Mouse (Mus musculus): ENCODE measurements around the gene Ddn. TPM values are rescaled to one million over a fixed set of nuclear protein-coding genes. Genes with fewer than 3 reads are reported as not detected.

Ddn gene
- total RNA-seq, 1 experiment, result 0.22 TPM

DNA sequence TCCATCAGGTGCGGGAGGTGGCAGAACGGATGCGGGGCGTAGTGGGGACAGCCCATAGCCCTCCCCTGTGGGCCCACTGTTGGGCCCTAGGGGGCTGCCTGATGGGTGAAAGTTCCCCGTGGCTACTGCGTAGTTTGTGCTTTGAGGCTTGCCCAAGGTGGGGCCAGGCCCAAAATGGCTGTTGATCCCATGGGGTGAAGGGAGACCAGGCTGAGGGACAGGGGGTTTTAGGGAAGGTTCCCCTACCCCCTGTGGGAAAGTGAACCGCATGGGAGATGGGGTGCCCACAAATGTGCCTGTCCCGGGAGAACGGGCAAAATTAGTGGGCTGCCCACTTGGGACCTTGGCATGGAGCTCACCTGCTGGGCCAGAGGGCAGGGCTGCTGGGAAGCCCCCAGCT lies 42.8 kb upstream of the Ddn start:
- H3K9ac ChIP-seq (ENCODE audit: insufficient read depth, low read depth, low read length, poor library complexity, severe bottlenecking), result no peak overlapping the region
- in situ Hi-C loops (cut with MboI; ENCODE audit: low sequenced_read_pairs in 2 of 2, unreplicated experiment in 2 of 2), result no loop called here
- no peaks in the 10 kb centered on the region for H3K9me3 ChIP-seq (ENCODE audit: control insufficient read depth, insufficient read depth, low read depth, low read length)
- no peak overlapping the region for H3K27ac ChIP-seq (ENCODE audit: insufficient read depth, low read depth, low read length, poor library complexity, severe bottlenecking)
- H3K4me3 ChIP-seq (ENCODE audit: insufficient read depth in 1 of 2, low read depth in 1 of 2, low read length in 2 of 2, poor library complexity in 1 of 2, severe bottlenecking in 1 of 2), result no peak overlapping the region
- TF ChIP-seq MAFK (IDR thresholded peaks at IDR 0.05; ENCODE audit: insufficient read depth, low read depth, low read length), result no peak
- TF ChIP-seq ZC3H11A (IDR thresholded peaks at IDR 0.05; ENCODE audit: borderline replicate concordance, low read depth, low read length), result no peak
- TF ChIP-seq ZNF384 (IDR thresholded peaks at IDR 0.05; ENCODE audit: low read depth, low read length), result no peak
- TF ChIP-seq CHD2 (IDR thresholded peaks at IDR 0.05; ENCODE audit: low read depth, low read length), result no peak
- TF ChIP-seq HCFC1 (IDR thresholded peaks at IDR 0.05; ENCODE audit: borderline replicate concordance, insufficient read depth, low read length), result no peak
- peaks cover 92% of the 10 kb centered on the region for H3K36me3 ChIP-seq (ENCODE audit: control insufficient read depth, insufficient read depth, low read length, poor library complexity, severe bottlenecking)
- DNase-seq (ENCODE audit: low read depth, low spot score), result no peak
- H3K4me1 ChIP-seq (ENCODE audit: control insufficient read depth in 2 of 2, insufficient read depth in 2 of 2, low read length in 2 of 2, poor library complexity in 1 of 2), result no peaks in the 10 kb centered on the region; a peak in 1 of 4 replicates

DNA sequence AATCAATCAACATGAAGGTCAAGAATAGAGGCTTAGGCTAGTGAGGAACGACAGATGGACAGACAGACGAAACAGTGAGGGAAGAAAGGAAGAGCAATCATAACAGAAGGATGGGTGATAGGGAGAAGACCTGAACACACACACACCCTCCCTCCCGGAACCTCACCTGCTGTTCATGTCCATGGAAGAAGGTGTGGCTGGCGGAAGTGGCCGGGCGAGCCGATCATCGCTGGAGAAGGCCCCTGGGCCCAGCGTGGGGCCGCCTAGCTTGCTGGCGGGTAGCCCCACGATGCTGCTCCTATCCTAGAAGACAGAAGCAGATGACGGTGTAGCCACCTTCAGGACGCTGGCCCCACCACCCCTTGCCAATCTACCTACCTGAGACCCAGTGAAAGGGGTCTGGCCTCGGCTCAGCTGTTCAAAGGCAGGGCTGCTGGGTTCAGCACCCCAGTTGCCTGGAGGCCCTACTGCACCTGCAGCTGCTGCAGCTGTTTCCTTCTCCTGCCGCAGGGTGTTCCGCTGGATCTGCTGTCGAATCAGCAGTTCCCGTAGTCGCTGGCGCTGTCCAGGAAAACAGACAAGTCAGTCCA lies 42.0 kb upstream of the Ddn start:
- Histone ChIP-seq H3K9ac (ENCODE audit: insufficient read depth, low read depth, low read length, poor library complexity, severe bottlenecking) (no peak overlapping the region), H3K4me3 (ENCODE audit: insufficient read depth in 1 of 2, low read depth in 1 of 2, low read length in 2 of 2, poor library complexity in 1 of 2, severe bottlenecking in 1 of 2) (no peak overlapping the region), H3K9me3 (ENCODE audit: control insufficient read depth, insufficient read depth, low read depth, low read length) (no peaks in the 10 kb centered on the region), H3K27ac (ENCODE audit: insufficient read depth, low read depth, low read length, poor library complexity, severe bottlenecking) (no peak overlapping the region), H3K4me1 (ENCODE audit: control insufficient read depth in 2 of 2, insufficient read depth in 2 of 2, low read length in 2 of 2, poor library complexity in 1 of 2) (no peaks in the 10 kb centered on the region; a peak in 1 of 4 replicates), H3K36me3 (ENCODE audit: control insufficient read depth, insufficient read depth, low read length, poor library complexity, severe bottlenecking) (peaks cover 93% of the 10 kb centered on the region)
- no peak for TF ChIP-seq ZC3H11A (IDR thresholded peaks at IDR 0.05; ENCODE audit: borderline replicate concordance, low read depth, low read length)
- TF ChIP-seq CHD2 (IDR thresholded peaks at IDR 0.05; ENCODE audit: low read depth, low read length), result no peak
- no peak for TF ChIP-seq ZNF384 (IDR thresholded peaks at IDR 0.05; ENCODE audit: low read depth, low read length)
- TF ChIP-seq MAFK (IDR thresholded peaks at IDR 0.05; ENCODE audit: insufficient read depth, low read depth, low read length), result no peak
- TF ChIP-seq HCFC1 (IDR thresholded peaks at IDR 0.05; ENCODE audit: borderline replicate concordance, insufficient read depth, low read length), result no peak
- in situ Hi-C loops (cut with MboI; ENCODE audit: low sequenced_read_pairs in 2 of 2, unreplicated experiment in 2 of 2), result no loop called here
- no peak for DNase-seq (ENCODE audit: low read depth, low spot score)

DNA sequence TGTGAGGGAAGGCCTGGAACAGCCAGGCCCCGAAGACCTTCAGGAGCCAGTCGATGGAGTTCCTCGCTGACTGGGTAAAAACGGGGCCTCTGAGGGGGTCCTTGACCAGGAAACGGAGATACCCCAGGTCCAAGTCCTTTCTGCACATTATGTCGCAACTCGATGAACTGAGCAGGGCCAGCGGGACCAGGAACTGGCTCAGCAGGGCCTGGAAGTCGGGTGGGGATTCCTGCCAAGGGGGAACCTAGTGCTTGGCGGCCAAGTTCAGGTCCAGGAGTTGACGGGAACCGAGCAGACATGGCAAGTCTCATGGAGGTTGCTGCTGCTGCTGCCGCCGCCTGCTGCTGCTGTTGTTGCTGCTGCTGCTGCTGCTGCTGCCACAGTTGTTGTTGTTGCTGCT lies 41.4 kb upstream of the Ddn start:
- TF ChIP-seq ZC3H11A (IDR thresholded peaks at IDR 0.05; ENCODE audit: borderline replicate concordance, low read depth, low read length), result no peak
- TF ChIP-seq MAFK (IDR thresholded peaks at IDR 0.05; ENCODE audit: insufficient read depth, low read depth, low read length), result no peak
- no peak for TF ChIP-seq HCFC1 (IDR thresholded peaks at IDR 0.05; ENCODE audit: borderline replicate concordance, insufficient read depth, low read length)
- no peak for TF ChIP-seq ZNF384 (IDR thresholded peaks at IDR 0.05; ENCODE audit: low read depth, low read length)
- TF ChIP-seq CHD2 (IDR thresholded peaks at IDR 0.05; ENCODE audit: low read depth, low read length), result no peak
- Histone ChIP-seq H3K27ac (ENCODE audit: insufficient read depth, low read depth, low read length, poor library complexity, severe bottlenecking) (no peak overlapping the region), H3K4me3 (ENCODE audit: insufficient read depth in 1 of 2, low read depth in 1 of 2, low read length in 2 of 2, poor library complexity in 1 of 2, severe bottlenecking in 1 of 2) (no peak overlapping the region), H3K36me3 (ENCODE audit: control insufficient read depth, insufficient read depth, low read length, poor library complexity, severe bottlenecking) (peaks cover 93% of the 10 kb centered on the region), H3K4me1 (ENCODE audit: control insufficient read depth in 2 of 2, insufficient read depth in 2 of 2, low read length in 2 of 2, poor library complexity in 1 of 2) (no peaks in the 10 kb centered on the region; a peak in 1 of 4 replicates), H3K9ac (ENCODE audit: insufficient read depth, low read depth, low read length, poor library complexity, severe bottlenecking) (no peak overlapping the region), H3K9me3 (ENCODE audit: control insufficient read depth, insufficient read depth, low read depth, low read length) (no peaks in the 10 kb centered on the region)
- in situ Hi-C loops (cut with MboI; ENCODE audit: low sequenced_read_pairs in 2 of 2, unreplicated experiment in 2 of 2), result no loop called here
- no peak for DNase-seq (ENCODE audit: low read depth, low spot score)

DNA sequence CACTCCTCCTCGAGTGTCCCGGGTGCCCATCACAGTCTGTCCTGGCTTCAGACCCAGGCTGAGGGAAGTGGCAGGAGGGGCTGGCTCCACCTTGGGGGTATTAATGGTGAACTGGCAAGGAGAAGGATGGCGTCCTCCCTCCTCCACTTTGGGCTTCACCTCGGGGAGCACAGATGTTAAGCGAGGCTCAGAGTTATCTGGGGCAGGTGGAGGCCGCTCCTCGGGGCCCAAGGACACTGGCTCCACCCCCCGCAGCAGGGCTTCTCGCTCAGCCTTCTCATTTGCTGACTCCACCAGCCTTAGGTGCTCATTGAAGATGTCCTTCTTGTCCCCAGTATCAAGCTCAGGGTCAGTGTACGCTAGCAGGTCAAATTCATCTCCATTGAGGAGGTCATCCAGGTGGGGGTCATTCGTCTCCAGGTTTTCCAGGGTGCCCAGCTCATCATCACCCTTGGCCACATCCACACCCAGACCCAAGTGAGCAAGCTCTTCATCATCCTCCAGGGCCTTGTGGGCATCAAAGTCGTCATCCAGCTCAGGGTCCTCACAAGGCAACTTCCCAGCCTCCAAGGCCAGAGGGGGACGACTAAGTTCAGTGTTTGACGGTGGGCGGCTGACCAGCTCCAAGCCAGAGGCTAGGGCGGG lies 40.8 kb upstream of the Ddn start:
- Histone ChIP-seq H3K27ac (ENCODE audit: insufficient read depth, low read depth, low read length, poor library complexity, severe bottlenecking) (no peak overlapping the region), H3K36me3 (ENCODE audit: control insufficient read depth, insufficient read depth, low read length, poor library complexity, severe bottlenecking) (peaks cover 93% of the 10 kb centered on the region), H3K9ac (ENCODE audit: insufficient read depth, low read depth, low read length, poor library complexity, severe bottlenecking) (no peak overlapping the region), H3K4me3 (ENCODE audit: insufficient read depth in 1 of 2, low read depth in 1 of 2, low read length in 2 of 2, poor library complexity in 1 of 2, severe bottlenecking in 1 of 2) (no peak overlapping the region), H3K4me1 (ENCODE audit: control insufficient read depth in 2 of 2, insufficient read depth in 2 of 2, low read length in 2 of 2, poor library complexity in 1 of 2) (no peaks in the 10 kb centered on the region; a peak in 1 of 4 replicates), H3K9me3 (ENCODE audit: control insufficient read depth, insufficient read depth, low read depth, low read length) (no peaks in the 10 kb centered on the region)
- no peak for TF ChIP-seq ZNF384 (IDR thresholded peaks at IDR 0.05; ENCODE audit: low read depth, low read length)
- TF ChIP-seq HCFC1 (IDR thresholded peaks at IDR 0.05; ENCODE audit: borderline replicate concordance, insufficient read depth, low read length), result no peak
- no peak for TF ChIP-seq CHD2 (IDR thresholded peaks at IDR 0.05; ENCODE audit: low read depth, low read length)
- no peak for TF ChIP-seq MAFK (IDR thresholded peaks at IDR 0.05; ENCODE audit: insufficient read depth, low read depth, low read length)
- TF ChIP-seq ZC3H11A (IDR thresholded peaks at IDR 0.05; ENCODE audit: borderline replicate concordance, low read depth, low read length), result no peak
- DNase-seq (ENCODE audit: low read depth, low spot score), result no peak
- in situ Hi-C loops (cut with MboI; ENCODE audit: low sequenced_read_pairs in 2 of 2, unreplicated experiment in 2 of 2), result no loop called here

Data from ES-E14 (cell line).